Mouse (Mus musculus) liver, adult 2 months (tissue): ENCODE results near the gene Pir.

Source experiments
- CTCF ChIP-seq: fragments of 200-500 bp; IDR thresholded peaks from 2 replicates; pipeline ENCODE4 v1.5.1; 2011; ENCODE audit warnings: low read depth, low read length, control low read depth
- POLR2A ChIP-seq: fragments of 200-500 bp; IDR thresholded peaks from 2 replicates; pipeline ENCODE4 v1.6.1; 2011; ENCODE audit warnings: low read length, control low read depth; ENCODE audit not compliant: insufficient read depth; ENCODE audit errors: extremely low read depth

DNA sequence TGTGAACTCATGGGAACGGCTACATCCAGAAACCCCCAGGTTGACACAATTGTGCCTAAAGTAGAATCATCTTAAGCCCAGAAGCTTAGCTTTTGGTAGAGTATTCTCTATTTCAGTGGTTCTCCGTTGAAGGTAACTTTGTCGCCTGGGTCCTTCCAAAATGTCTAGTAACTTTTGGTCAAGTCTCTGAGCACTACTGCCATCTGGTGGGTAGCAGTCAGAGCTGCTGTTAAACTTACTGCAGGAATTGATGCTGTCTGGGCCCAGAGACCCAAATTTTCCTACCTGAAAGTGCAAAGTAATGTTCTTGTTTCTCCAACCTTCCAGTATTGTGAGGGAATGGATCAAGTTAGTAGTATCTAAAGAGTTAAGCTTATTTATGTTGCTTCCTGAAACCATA is 17.9 kb downstream of the Pir start:
- TF ChIP-seq CTCF (no peak), POLR2A (no peak)
